29 mouse cellular contexts compared by ENCODE assay signal in genomic region chr1:160645416-160645815, GRCm38 (mm10).
DNase-seq lines count a peak whose midpoint lies in the region; ATAC-seq and TF ChIP-seq lines count a peak whose summit lies in the region.
"Had no signal": no experiment of that assay in that cellular context is flagged by ENCODE, and none has a peak within 500 bp of the region (broad histone marks: within the 10 kb centered on the region; RNA-seq: fewer than 3 reads in every experiment).

No protein-coding gene starts in this region.

- TF ChIP-seq EP300 in heart, adult 2 months (IDR thresholded peaks at IDR 0.05; ENCODE audit: insufficient read depth, low read depth, low read length) = no peak
- no peak for TF ChIP-seq EP300 in CH12.LX (IDR thresholded peaks at IDR 0.05; ENCODE audit: low read length)

- H3K9ac ChIP-seq in heart, adult 2 months (ENCODE audit: low read depth, low read length) = no peak overlapping the region
- no peak overlapping the region for H3K9ac ChIP-seq in CH12.LX (ENCODE audit: insufficient read depth, low read depth)
- H3K9ac ChIP-seq in midbrain, embryonic 13.5 days (replicated peaks) = no peak overlapping the region
- H3K9ac ChIP-seq: embryonic facial prominence, embryonic 13.5 days; forebrain, embryonic 15.5 days; hindbrain, embryonic 12.5 days; intestine, embryonic 15.5 days; limb, embryonic 12.5 days; liver, embryonic 15.5 days; midbrain, embryonic 12.5 days; neural tube, embryonic 13.5 days had no signal

- TF ChIP-seq RAD21 in CH12.LX (IDR thresholded peaks at IDR 0.05; ENCODE audit: low read depth, low read length) = peak; percentile 9; the same call in 1 of the 2 replicates

- no peak for TF ChIP-seq POLR2A in heart, adult 2 months (IDR thresholded peaks at IDR 0.05; ENCODE audit: insufficient read depth, low read depth, low read length)
- no peak for TF ChIP-seq POLR2A in CH12.LX (IDR thresholded peaks at IDR 0.05; ENCODE audit: low read depth, low read length)
- TF ChIP-seq POLR2A in small intestine, adult 2 months (IDR thresholded peaks at IDR 0.05; ENCODE audit: low read depth, low read length) = no peak

- no peak overlapping the region for H3K4me3 ChIP-seq in heart, adult 2 months
- no peak overlapping the region for H3K4me3 ChIP-seq in layer of hippocampus, adult 2 months
- H3K4me3 ChIP-seq in CH12.LX (replicated peaks in 1 of 3; ENCODE audit: low read depth in 2 of 3, low read length in 2 of 3, poor library complexity in 1 of 3) = no peak overlapping the region
- no peak overlapping the region for H3K4me3 ChIP-seq in small intestine, adult 2 months (ENCODE audit: low read depth, low read length)
- no peak overlapping the region for H3K4me3 ChIP-seq in midbrain, embryonic 13.5 days (replicated peaks)
- H3K4me3 ChIP-seq: embryonic facial prominence, embryonic 13.5 days; forebrain, embryonic 10.5 days; forebrain, embryonic 15.5 days; hindbrain, embryonic 12.5 days; intestine, embryonic 15.5 days; limb, embryonic 12.5 days; liver, embryonic 15.5 days; megakaryocyte, embryonic 14.5 days; midbrain, embryonic 12.5 days; neural tube, embryonic 13.5 days had no signal

- intact Hi-C loops in heart, adult 2 months (cut with DNase I) = loop anchor here (5.0 kb wide), 1 partner anchor 72 kb away; no protein-coding TSS in a partner anchor

- H3K27me3 ChIP-seq in heart, adult 2 months (ENCODE audit: control insufficient read depth, insufficient read depth, low read length) = no peaks in the 10 kb centered on the region
- H3K27me3 ChIP-seq in CH12.LX (replicated peaks) = no peaks in the 10 kb centered on the region
- no peaks in the 10 kb centered on the region for H3K27me3 ChIP-seq in small intestine, adult 2 months (ENCODE audit: control insufficient read depth, insufficient read depth, low read length)
- no peaks in the 10 kb centered on the region for H3K27me3 ChIP-seq in midbrain, embryonic 13.5 days
- H3K27me3 ChIP-seq: embryonic facial prominence, embryonic 13.5 days; forebrain, embryonic 15.5 days; hindbrain, embryonic 12.5 days; intestine, embryonic 15.5 days; limb, embryonic 12.5 days; liver, embryonic 15.5 days; megakaryocyte, embryonic 14.5 days; midbrain, embryonic 12.5 days; neural tube, embryonic 13.5 days had no signal

- no peaks in the 10 kb centered on the region for H3K79me2 ChIP-seq in heart, adult 2 months (replicated peaks; ENCODE audit: control insufficient read depth, insufficient read depth, low read length)
- peaks cover 5% of the 10 kb centered on the region; the same call in 1 of the 2 replicates for H3K79me2 ChIP-seq in CH12.LX (replicated peaks; ENCODE audit: control insufficient read depth, extremely low read depth, insufficient read depth, poor library complexity, severe bottlenecking)

- H3K4me2 ChIP-seq in CH12.LX (ENCODE audit: insufficient read depth, low read depth, poor library complexity, severe bottlenecking) = no peak overlapping the region
- no peak overlapping the region for H3K4me2 ChIP-seq in midbrain, embryonic 13.5 days (replicated peaks)
- H3K4me2 ChIP-seq: embryonic facial prominence, embryonic 13.5 days; forebrain, embryonic 15.5 days; hindbrain, embryonic 12.5 days; intestine, embryonic 15.5 days; limb, embryonic 12.5 days; liver, embryonic 15.5 days; midbrain, embryonic 12.5 days; neural tube, embryonic 13.5 days had no signal

- WGBS in heart, adult 2 months = 97% methylated on average over 3 of the region's 3 CpGs
- 95% methylated on average over 3 of the region's 3 CpGs for WGBS in small intestine, adult 2 months
- WGBS in midbrain, embryonic 13.5 days = 86% methylated on average over 3 of the region's 3 CpGs

- in situ Hi-C loops in CH12.LX (cut with MboI; ENCODE audit: low pct_ligation_motif_present, low pct_unique_long_range_greater_than_20kb, low sequenced_read_pairs) = no loop called here

- no peak overlapping the region for H3K27ac ChIP-seq in heart, adult 2 months
- no peak overlapping the region for H3K27ac ChIP-seq in layer of hippocampus, adult 2 months
- H3K27ac ChIP-seq in CH12.LX (ENCODE audit: insufficient read depth, low read depth) = no peak overlapping the region
- no peak overlapping the region for H3K27ac ChIP-seq in small intestine, adult 2 months (ENCODE audit: insufficient read depth, low read depth, low read length)
- no peak overlapping the region for H3K27ac ChIP-seq in midbrain, embryonic 13.5 days
- H3K27ac ChIP-seq: embryonic facial prominence, embryonic 13.5 days; forebrain, embryonic 10.5 days; forebrain, embryonic 15.5 days; hindbrain, embryonic 12.5 days; hindbrain, postnatal 0 days; intestine, embryonic 15.5 days; limb, embryonic 12.5 days; liver, embryonic 15.5 days; midbrain, embryonic 12.5 days; neural tube, embryonic 13.5 days had no signal

- no peak for DNase-seq in heart, adult 2 months
- no peak for DNase-seq in heart, adult 8-10 months (ENCODE audit: low spot score)
- DNase-seq in layer of hippocampus, adult 2 months (ENCODE audit: low spot score in 2 of 2) = no peak
- no peak for DNase-seq in layer of hippocampus, adult 18-20 months (ENCODE audit: low spot score in 2 of 2)
- no peak for DNase-seq in CH12.LX (ENCODE audit: extremely low read depth)
- DNase-seq: adrenal gland, adult 2 months; adrenal gland, postnatal 36 days; cerebellum, adult 18-20 months; cerebellum, postnatal 10 days; gastrocnemius, postnatal 36 days; heart, postnatal 36 days; kidney, postnatal 4 days; layer of hippocampus, adult 9-11 months; lung, postnatal 4 days; right cerebral cortex, postnatal 4 days had no signal

- peak; percentile 55 for TF ChIP-seq CTCF in heart, adult 2 months (IDR thresholded peaks at IDR 0.05)
- TF ChIP-seq CTCF in layer of hippocampus, adult 2 months (conservative IDR thresholded peaks at IDR 0.05) = peak; percentile 35
- peak in 1 of 2 experiments; percentile 36; a peak in 1 of 4 replicates for TF ChIP-seq CTCF in CH12.LX (conservative IDR thresholded peaks at IDR 0.05 in 1 of 2, IDR thresholded peaks at IDR 0.05 in 1 of 2; ENCODE audit: low read depth in 2 of 2, low read length in 2 of 2)
- TF ChIP-seq CTCF in small intestine, adult 2 months (IDR thresholded peaks at IDR 0.05; ENCODE audit: extremely low read depth, insufficient read length, insufficient replicate concordance, low read depth, low read length) = peak; percentile 44; the same call in 1 of the 2 replicates

- no peaks in the 10 kb centered on the region for H3K4me1 ChIP-seq in heart, adult 2 months (ENCODE audit: control insufficient read depth, insufficient read depth, low read length)
- H3K4me1 ChIP-seq in CH12.LX (ENCODE audit: control insufficient read depth in 1 of 2, insufficient read depth in 2 of 2) = no peaks in the 10 kb centered on the region
- no peaks in the 10 kb centered on the region for H3K4me1 ChIP-seq in small intestine, adult 2 months (ENCODE audit: control insufficient read depth, insufficient read depth, insufficient read length, low read length)
- no peaks in the 10 kb centered on the region for H3K4me1 ChIP-seq in midbrain, embryonic 13.5 days (replicated peaks)
- H3K4me1 ChIP-seq: embryonic facial prominence, embryonic 13.5 days; forebrain, embryonic 15.5 days; hindbrain, embryonic 12.5 days; intestine, embryonic 15.5 days; liver, embryonic 15.5 days; megakaryocyte, embryonic 14.5 days; midbrain, embryonic 12.5 days; neural tube, embryonic 13.5 days had no signal

- ATAC-seq in midbrain, embryonic 13.5 days = no peak
- ATAC-seq: activated CD4-positive, CD25-positive, alpha-beta regulatory T cell, adult 4 months; forebrain, embryonic 15.5 days; hindbrain, postnatal 0 days; intestine, embryonic 15.5 days had no signal

- H3K9me3 ChIP-seq in CH12.LX (replicated peaks; ENCODE audit: low read length) = no peaks in the 10 kb centered on the region
- H3K9me3 ChIP-seq in midbrain, embryonic 13.5 days = no peaks in the 10 kb centered on the region
- H3K9me3 ChIP-seq: embryonic facial prominence, embryonic 13.5 days; forebrain, embryonic 10.5 days; forebrain, embryonic 15.5 days; hindbrain, embryonic 12.5 days; intestine, embryonic 15.5 days; limb, embryonic 12.5 days; liver, embryonic 15.5 days; megakaryocyte, embryonic 14.5 days; midbrain, embryonic 12.5 days; neural tube, embryonic 13.5 days had no signal

- dilution Hi-C loops in CH12.LX (cut with MboI; ENCODE audit: extremely low pct_ligation_motif_present, extremely low pct_unique_long_range_greater_than_20kb, low sequenced_read_pairs) = no loop called here

- no peaks in the 10 kb centered on the region for H3K36me3 ChIP-seq in heart, adult 2 months (ENCODE audit: control insufficient read depth, insufficient read depth, low read length)
- H3K36me3 ChIP-seq in CH12.LX (replicated peaks in 1 of 2; ENCODE audit: control insufficient read depth in 1 of 2, insufficient read depth in 1 of 2, low read length in 1 of 2) = peaks cover 3 to 22% of the 10 kb centered on the region in 2 experiments
- H3K36me3 ChIP-seq in small intestine, adult 2 months (ENCODE audit: control insufficient read depth, insufficient read depth, low read length) = no peaks in the 10 kb centered on the region
- H3K36me3 ChIP-seq in midbrain, embryonic 13.5 days = no peaks in the 10 kb centered on the region
- H3K36me3 ChIP-seq: embryonic facial prominence, embryonic 13.5 days; forebrain, embryonic 10.5 days; forebrain, embryonic 15.5 days; hindbrain, embryonic 12.5 days; intestine, embryonic 15.5 days; limb, embryonic 12.5 days; midbrain, embryonic 12.5 days; neural tube, embryonic 13.5 days had no signal

TF ChIP-seq in CH12.LX, 34 proteins besides CTCF, POLR2A, EP300 and RAD21:
- peak; percentile 35 for TF ChIP-seq SMC3 (IDR thresholded peaks at IDR 0.05; ENCODE audit: low read depth, low read length)
- no peak for TF ChIP-seq GABPA (IDR thresholded peaks at IDR 0.05; ENCODE audit: insufficient replicate concordance, low read depth, low read length)
- no peak for TF ChIP-seq USF2 (conservative IDR thresholded peaks at IDR 0.05; ENCODE audit: low read depth, low read length)
